Mouse (Mus musculus) megakaryocyte progenitor cell, adult 5-6 weeks (primary cell): ENCODE results near the gene Tex21. TPM values are rescaled to one million over a fixed set of nuclear protein-coding genes. Genes with fewer than 3 reads are reported as not detected.
A peak's percentile ranks its signal among the peaks of the same experiment; 100 is the strongest.

ENCODE experiments used
- ATAC-seq: replicated peaks from 2 replicates; pipeline ENCODE4 v1.8.0; 2016; ENCODE audit warnings: mild to moderate bottlenecking, moderate TSS enrichment, inconsistent platforms; ENCODE audit not compliant: poor library complexity
- total RNA-seq, 2 experiments: library from RNA; stranded (forward) in 1 of 2; stranded (reverse) in 1 of 2; fragments of 157-497, 149-512 nt in 1 of 2; fragments of 200-1000 nt in 1 of 2; gene quantifications; 2 replicates each; pipeline versions ENCODE4 v1.2.3 to v1.2.4; 2015 to 2017

The Tex21 gene
- total RNA-seq (2015) (not detected in 2 replicates), total RNA-seq (2017) (0.14 TPM in 1 of 2 replicates, not detected in the other)

DNA sequence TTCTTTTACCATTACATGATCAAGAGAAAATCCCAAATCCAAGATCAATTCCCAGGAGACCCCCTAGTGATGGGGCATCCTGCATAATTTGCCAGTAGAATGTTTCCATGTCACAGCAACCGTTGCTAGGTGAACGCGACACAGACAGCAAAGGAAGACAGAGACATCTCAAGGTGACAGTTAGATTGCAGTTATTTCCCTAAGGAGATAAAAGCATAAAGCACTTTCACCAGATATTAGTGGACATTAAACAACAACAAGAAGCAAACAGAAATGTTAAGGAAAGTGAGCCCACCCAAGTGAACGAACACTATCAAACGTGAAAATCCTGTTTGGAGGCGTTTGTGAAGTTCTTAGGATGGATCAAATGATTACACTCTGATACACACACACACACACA lies at the start of gene Tex21:
TSS of gene Tex21 (minus strand) at position 101 of the 400 bp plus-strand sequence.
- ATAC-seq = no peak

DNA sequence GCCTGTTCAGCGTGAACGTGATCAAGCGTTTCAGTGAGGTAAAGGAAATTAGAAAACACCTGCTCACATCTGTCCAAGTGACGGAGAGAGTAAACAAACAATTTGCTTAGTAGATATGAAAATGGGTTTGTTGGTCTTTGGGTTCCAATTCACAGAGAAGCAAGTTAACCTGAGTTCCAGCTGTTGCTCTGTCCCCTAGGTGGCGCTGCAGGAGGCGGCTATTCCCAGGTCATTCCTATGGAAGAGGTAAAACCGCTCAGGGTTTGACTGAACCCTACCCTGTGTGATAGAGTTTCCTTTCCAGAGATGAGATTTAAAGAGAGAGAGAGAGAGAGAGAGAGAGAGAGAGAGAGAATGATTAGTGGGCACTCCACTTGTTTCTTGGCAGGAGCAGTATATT lies 46.6 kb upstream of the Tex21 start:
- peak; percentile 73 for ATAC-seq

- 0 out of 2 replicates have a peak, but pooled peaks have one; percentile 54 for ATAC-seq
Observed at GRCm38 (mm10) chr12:76290271-76290670, 43.7 kb upstream of the Tex21 start.

- ATAC-seq = no peak
Observed at GRCm38 (mm10) chr12:76289428-76289827, 42.9 kb upstream of the Tex21 start.

GRCm38 (mm10) chr12:76288494-76288893 lies 41.9 kb upstream of the Tex21 start:
- ATAC-seq = no peak

DNA sequence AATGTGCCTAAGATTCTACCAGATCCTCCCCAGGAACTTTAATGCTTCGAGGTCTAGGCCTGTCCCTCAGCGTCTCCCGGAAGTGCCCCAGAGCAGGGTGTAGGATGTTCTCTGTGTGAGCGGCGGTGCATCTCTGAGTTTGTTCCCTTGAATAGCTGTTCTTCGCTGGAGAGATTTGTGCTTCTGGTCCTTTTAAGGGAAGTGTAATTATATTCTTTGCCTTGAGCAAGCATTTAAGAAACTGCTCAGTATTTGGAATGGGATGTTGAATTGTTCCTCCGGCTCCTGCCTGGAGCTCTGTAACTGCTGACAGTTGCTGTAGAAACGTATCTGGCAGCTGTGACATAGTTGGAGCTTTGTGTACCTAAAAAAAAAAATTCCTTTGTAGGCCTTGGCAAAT lies 41.4 kb upstream of the Tex21 start:
- no peak for ATAC-seq

DNA sequence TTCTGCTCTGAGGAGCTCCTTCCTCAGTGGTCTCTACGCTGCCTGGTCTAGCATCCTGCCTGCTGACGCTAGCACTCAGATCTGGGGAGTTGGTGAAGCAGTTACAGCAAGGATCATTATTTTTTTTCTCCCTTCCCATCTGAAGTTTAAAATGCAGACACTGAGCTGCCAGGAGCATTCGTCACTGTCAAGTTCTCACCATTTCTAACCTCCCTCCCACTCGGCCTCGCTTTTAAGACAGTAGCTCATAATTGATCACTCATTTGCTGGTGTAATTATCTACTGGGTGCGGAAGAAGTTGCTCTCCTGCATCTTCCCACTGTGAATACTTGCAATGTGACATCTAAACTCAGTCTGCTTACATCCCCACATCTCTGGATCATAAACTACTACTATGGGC lies 38.9 kb upstream of the Tex21 start:
- no peak for ATAC-seq

GRCm38 (mm10) chr12:76282532-76283173 lies 36.1 kb upstream of the Tex21 start:
- no peak for ATAC-seq

- peak; percentile 29 for ATAC-seq
Observed at GRCm38 (mm10) chr12:76282132-76282531, 35.6 kb upstream of the Tex21 start.

DNA sequence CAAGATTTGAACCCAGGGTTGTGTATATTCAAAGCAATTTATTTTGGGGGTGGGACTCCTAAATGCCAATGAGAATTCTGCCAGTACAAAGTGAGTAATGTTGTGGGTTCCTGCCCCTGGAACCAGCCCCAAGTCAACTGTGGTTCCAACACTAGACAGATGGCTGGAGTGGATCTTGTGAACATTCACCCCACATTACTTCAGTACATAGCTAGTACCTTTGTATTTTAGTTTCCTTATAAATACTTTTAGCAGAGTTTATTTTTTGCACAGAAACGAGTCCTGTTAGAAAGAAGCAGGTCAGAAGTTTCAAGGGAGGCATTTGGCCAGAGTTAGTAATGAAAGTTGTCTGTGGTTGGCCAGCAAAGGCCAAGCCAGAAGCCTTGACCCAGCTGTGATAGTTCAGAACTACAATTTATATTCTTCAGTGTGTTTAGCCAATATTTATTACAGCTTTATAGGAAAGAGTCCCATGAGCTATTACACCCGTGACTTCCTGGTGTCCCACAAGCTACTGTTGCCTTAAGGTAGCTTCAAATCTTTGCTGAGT lies 34.6 kb upstream of the Tex21 start:
- ATAC-seq = no peak

DNA sequence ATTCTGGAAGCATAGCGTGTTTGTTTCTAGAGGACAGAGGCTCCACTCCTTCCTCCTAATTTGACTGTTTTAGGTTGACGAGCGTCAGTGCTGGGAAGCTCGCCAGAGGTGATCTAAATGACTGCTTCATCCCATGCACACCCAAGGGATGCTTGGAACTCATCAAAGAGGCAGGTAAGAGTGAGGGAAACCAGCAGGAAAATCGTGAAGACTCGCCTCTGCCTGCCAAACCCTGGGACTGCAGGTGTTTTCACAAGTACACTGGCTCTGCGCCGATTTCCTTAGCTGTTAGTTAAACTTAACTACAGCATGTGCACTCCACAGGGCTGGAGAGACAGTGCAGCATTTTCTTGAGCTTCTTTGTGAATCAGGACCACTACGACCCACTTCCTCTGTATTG lies 34.0 kb upstream of the Tex21 start:
- no peak for ATAC-seq

GRCm38 (mm10) chr12:76278209-76278608 lies 31.7 kb upstream of the Tex21 start:
- ATAC-seq = no peak

GRCm38 (mm10) chr12:76272610-76273524 lies 26.3 kb upstream of the Tex21 start:
- peak; percentile 38 for ATAC-seq

- no peak for ATAC-seq
Observed at GRCm38 (mm10) chr12:76271516-76271915, 25.0 kb upstream of the Tex21 start.

DNA sequence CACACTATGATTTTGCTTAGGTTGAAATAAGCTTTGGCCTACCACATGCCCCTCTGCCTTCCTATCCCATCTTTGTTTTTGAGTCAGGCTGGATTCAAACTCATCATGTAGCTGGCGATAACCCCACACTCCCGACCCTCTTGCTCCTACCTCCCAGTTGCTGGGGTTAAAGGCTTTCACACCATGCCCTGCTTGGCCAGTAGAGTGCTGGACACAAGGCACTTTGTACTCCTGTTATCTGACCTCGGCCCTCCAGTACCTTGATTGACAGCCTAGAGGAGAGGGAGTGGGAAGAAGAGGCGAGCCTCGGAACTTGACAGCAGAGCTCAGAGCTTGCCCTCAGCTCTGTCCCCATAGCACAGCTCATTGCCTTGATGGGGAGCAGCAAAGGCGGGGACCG lies 22.6 kb upstream of the Tex21 start:
- no peak for ATAC-seq

GRCm38 (mm10) chr12:76268686-76269085 lies 22.1 kb upstream of the Tex21 start:
- ATAC-seq = no peak

- peak; percentile 92 for ATAC-seq
Observed at GRCm38 (mm10) chr12:76266875-76267274, 20.3 kb upstream of the Tex21 start.

DNA sequence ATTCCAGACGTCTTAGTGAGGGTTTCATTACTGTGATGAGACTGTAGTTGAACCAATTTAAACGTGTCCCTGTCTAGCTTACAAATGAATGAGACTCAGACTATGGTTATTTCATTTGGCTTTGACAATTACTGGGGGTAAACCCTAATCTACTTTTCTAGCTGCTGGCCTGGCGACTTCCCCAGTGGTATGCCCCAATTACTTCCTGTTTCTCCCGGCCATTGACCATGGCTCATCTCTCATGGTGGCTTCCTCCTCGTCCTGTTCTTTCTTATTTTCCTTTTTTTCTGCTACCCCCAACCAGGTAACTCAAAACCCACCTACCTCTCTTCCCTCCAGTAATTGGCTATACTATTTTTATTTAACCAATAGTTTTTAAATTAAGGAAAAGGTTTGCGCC lies 18.5 kb upstream of the Tex21 start:
- no peak for ATAC-seq

DNA sequence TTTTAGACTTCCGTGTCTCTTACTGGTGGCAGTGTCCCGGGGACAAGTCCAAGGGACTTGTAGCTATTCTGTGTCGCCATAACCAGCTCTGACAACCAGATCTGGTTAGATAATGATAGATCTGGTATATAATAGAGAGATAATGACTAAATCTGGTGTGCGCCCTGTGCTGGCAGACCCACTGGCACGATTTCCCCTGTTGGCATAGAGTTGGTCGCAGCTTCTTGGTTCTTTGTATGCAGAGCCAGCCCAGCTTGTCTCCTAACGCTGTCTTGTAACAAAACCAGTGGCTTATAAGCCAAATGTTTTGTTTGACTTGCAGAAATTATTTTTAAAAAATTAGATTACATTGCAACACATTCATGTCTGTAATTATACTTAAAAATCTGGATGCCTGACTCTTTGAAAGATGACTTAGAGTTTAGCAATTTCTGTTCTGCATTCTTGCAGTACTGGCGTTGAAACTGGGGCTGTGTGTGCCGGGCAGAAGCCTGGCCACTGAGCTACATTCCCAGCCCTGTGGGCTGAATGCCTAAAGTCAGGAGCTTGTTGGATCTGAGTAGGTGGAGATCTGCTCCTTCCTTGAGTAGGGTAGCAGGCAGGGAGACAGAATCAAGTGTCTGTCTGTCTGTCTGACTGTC lies 17.9 kb upstream of the Tex21 start:
- ATAC-seq = no peak

DNA sequence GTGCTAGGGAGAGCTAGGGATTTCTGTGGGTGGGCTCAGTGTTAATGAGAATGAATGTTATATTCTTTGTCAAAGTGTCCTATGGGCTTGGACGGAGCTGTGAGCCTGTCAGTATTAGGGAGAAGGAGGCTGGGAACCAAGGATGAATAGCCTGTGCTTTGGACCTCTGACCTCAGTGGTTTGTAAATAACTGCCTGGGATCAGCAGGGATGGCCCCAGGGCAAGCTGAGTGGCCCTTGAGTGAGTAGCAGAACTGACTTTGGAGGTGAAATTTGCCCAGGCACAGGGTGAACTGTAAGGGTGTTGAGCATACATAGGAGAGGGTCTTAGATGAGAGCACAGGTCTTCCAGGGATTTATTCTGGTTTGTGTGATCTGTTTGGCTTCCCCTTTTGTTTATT lies 17.3 kb upstream of the Tex21 start:
- ATAC-seq = no peak

- ATAC-seq = no peak
Observed at GRCm38 (mm10) chr12:76262918-76263317, 16.4 kb upstream of the Tex21 start.
